Mouse (Mus musculus): ENCODE data around the gene Clec4g.

Clec4g gene

DNA sequence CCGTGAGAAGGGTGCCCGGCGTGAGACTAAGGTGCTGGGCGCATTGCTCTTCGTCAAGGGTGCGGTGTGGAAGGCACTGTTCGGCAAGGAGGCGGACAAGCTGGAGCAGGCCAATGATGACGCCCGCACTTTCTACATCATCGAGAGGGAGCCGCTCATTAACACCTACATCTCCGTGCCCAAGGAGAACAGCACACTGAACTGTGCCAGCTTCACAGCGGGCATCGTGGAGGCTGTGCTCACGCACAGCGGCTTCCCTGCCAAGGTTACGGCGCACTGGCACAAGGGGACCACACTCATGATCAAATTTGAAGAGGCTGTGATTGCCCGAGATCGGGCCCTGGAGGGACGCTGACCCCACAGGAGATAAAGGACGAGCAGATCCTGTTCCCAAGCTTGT lies 41.2 kb downstream of the Clec4g start:
- DNase-seq (ENCODE audit: low read depth, low spot score): no peak

DNA sequence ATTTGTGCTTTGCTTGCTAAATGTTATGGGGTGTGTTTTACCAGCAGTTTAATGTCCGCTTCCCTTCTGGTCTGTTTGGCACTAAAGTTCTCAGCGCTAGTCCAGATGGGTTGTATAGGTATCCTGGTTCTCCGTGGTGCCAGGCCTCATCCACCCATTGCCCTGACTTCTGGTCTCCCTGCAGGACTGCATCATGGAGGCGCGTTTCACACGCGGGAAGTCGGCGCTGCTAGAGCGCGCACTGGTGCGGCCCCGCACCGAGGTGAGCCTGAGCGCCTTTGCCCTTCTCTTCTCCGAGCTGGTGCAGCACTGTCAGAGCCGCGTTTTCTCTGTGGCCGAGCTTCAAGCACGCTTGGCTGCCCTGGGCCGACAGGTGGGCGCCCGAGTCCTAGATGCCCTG lies 41.6 kb downstream of the Clec4g start:
- DNase-seq (ENCODE audit: low read depth, low spot score): peak; percentile 22

DNA sequence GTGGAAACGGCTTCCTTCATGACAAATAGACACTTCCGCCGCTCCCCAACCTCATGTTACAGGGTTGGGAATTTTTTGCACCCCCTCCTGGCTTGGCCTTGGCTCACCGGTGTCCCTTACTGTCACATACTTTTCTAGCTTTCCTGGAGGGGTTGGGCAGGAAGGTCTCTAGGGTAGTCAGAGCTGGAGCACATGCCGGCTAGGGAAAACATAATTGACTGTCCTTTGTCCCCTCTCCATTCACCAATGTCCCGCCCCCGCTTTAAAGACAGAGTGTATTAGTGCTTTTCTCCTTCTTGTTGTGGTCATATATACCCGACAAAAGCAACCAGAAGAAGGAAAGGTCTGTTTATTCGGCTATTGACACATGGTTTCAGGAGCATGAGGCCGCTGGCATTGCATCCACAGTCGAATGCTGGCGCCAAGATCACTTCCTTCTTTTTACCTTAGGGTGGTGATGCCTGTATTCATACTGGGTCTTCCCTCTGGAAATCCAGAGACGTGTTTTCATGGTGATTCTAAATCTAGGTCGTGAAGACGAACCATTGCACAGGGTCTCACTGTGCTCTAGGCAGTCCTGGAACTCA lies 43.4 kb downstream of the Clec4g start:
- no peak for DNase-seq (ENCODE audit: low read depth, low spot score)

DNA sequence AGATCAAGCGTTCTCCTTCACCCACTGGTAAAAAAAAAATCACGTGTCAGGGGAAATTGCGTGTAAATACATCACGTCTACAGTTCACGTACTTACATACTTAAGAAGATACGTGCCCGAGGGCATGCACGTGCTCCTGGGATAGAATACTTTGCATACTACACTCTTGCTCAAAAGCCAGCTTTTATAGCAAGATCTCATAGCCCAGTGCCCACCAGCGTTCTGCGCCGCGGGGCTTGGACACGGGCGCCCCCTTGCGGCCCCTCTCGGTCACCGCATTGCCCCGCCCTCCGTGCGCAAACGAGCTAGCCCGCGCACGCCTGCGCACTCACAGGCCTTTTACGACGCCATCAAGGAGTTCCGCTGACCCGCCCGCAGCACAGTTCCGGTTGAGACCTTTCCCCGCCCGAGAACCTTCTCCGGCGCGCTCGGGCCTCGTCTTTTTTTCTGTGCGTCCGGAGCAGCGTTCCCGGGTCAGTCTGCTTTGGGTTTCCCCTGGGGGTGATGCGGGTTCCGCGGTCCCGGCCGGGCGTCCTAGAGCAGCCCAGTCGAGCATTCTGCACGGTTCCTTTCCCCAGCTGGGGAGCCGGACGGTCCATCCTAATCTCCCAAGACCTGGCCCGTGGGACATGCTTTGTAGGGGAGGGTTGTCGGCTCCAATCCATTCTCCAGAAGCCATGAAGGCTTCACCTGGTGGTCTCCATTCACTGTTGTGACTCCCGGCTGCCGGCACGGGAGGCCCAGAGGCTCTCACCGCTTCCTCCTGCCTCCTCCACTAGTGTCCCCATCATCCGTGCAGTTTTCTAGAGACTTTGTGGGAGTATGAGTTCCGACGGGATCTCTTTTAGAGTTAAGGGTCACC lies 44.1 kb downstream of the Clec4g start, which contains the start of gene Trappc5:
Gene Trappc5 (plus strand): TSS at position 169 of the 862 bp plus-strand sequence.
- peak; percentile 95 for DNase-seq (ENCODE audit: low read depth, low spot score)

DNA sequence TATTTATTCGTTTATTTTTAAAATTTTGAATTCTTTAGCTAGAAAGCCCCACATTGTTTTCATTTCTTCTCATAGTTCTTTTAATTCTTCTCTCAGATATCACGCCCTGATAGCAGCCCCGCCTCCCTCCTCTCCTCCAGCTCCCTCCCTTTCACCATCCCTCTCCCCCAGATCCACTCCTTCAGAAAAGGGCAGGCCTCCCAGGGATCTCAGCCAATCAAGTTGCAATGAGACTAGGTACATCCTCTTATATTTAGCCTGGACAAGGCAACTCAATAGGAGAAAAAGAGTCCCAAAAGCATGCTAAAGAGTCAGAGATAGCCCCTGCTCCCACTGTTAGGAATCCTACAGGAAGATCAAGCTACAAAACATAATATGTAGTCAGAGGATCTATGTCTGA lies 45.8 kb downstream of the Clec4g start:
- no peak for DNase-seq (ENCODE audit: low read depth, low spot score)

DNA sequence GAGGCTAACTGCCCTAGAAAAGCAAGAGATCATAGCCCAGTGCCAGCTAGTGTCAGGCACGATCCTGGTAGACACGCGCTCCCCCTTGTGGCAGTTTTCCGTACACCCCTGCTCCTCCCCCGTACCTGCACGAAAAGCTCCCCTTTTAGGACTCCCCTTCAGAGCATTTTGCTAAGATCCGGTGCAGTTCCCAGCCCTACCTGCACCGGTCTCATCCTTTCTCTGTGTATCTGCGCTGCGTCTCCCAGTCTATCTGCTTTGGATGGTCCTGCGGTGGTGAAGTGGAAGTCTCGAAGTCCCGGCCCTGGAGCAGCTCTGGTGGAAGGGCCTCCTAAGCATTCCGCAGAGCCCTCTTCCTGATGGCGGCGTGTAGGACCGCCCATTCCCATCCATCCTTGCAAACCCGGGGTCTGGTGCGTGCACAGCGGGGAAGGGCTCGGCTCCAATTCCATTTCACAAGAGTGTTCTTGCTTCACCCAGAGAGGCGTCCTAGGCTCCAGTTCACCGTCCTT lies 48.4 kb downstream of the Clec4g start, which contains the start of gene Fcor:
Gene Fcor (minus strand): TSS at position 383 of the 512 bp plus-strand sequence.
- peak; percentile 95 for DNase-seq (ENCODE audit: low read depth, low spot score)

DNA sequence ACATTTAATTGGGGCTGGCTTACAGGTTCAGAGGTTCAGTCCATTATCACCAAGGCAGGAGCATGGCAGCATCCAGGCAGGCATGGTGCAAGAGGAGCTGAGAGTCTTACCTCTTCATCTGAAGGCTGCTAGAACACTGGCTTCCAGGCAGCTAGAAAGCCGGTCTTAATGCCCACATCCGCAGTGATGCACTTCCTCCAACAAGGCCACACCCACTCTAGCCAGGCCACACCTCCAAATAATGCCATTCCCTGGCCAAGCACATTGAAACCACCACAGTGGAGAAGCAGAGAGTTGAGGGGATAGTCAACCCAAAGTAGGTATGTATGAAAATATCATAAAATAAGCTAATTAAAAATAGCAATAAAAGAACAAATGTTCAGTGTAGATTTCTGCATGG lies 50.1 kb downstream of the Clec4g start:
- peak; percentile 72 for DNase-seq (ENCODE audit: low read depth, low spot score)

DNA sequence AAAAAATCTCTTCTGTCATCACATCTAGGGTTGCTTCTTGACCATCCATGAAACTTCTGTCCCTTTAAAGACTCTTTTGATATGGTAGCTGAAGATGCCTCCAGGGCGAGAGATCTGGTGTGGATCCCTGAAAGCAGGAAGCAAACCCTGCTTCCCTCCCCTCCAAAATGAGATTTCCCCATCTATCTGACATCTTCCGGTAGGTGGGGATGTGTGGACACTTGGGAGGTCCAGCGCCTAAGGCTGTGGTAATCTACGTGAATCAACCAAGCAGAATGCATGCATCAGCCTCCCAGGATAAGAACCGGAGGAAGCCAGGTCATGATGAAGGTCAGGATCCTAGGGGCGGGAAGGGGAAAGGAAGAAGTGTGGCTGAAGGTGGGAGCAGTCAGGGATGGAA lies 54.9 kb downstream of the Clec4g start, which contains the start of gene Mcemp1:
Gene Mcemp1 (plus strand): TSS at position 248 of the 400 bp plus-strand sequence.
- DNase-seq (ENCODE audit: low read depth, low spot score): no peak

DNA sequence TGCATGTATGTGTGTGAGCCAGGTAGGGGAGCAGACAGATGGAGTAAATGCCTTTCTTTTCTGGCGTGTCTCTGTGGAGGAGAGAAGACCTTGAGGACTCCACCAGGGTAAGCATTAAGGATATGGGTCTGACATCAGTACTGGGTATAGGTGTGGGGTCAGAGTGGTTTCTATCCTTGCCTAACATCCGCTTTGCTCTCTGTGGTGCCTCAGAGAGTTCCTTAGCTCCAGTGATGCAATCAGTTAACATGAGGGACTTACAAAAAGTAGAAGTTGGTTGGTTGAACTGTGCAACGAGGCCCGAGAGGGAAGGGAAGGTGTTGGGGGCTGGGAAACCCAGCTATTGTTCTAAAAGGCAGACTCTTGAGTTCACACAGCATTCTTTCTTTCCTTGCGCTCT lies 56.0 kb downstream of the Clec4g start:
- no peak for DNase-seq (ENCODE audit: low read depth, low spot score)

DNA sequence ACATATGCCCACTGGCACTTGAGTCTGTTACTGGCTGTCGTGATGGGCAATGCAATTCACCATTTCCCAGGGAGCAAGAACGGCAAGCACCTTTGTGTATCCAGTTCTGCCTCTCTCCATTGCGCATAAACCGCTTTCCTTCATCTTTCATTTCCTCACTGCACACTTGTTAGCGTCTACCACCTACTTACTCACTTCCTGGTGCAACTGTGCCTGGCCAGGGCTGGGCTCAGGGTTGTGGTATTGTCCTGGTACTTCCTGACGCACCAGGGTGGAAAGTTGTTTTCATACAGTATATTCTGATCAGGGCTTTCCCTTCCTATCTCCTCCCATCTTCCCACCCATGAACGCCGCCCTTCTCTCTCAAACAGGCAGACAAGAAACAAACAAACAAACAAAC lies 59.6 kb downstream of the Clec4g start:
- DNase-seq (ENCODE audit: low read depth, low spot score): no peak

All from R1 (cell line).